ENCODE assay signal across 23 mouse cellular contexts in the genomic region with DNA sequence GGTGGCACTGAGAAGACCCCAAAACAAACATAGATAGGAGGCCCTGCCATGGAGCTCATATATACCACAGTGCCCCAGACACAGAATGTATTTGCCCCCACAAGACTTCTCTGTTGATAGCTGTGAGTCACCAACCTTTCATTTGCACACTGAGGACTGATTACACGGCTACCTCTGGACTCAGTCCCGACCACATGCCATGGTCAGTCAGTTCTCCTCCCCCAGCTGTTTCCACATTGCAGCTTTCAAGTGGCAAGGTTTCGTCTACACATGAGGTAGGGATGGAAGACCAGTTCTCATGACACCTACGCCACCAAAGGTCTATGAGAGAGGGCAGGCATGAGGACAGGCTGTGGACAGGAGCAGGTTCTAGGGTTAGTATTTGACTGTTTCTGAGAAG. TPM values are rescaled to one million over a fixed set of nuclear protein-coding genes. Genes with fewer than 3 reads are reported as not detected.
"Had no signal": no experiment of that assay in that cellular context is flagged by ENCODE, and none has a peak within 500 bp of the region (broad histone marks: within the 10 kb centered on the region; RNA-seq: fewer than 3 reads in every experiment).

No protein-coding gene starts in this region.

- DNase-seq: kidney, adult 11 months; kidney, adult 9 months; kidney, postnatal 14 days; kidney, postnatal 4 days; layer of hippocampus, adult 9-11 months; liver, embryonic 13.5 days; lung, embryonic 14.5 days; right cerebral cortex, adult 18-20 months; right cerebral cortex, postnatal 14 days; right cerebral cortex, postnatal 4 days; thymus, adult 2 months; thymus, postnatal 14 days; thymus, postnatal 4 days had no signal

- H3K27ac ChIP-seq: liver, embryonic 13.5 days; midbrain, embryonic 12.5 days; midbrain, embryonic 15.5 days; neural tube, embryonic 13.5 days; stomach, postnatal 0 days had no signal

- H3K36me3 ChIP-seq: liver, embryonic 13.5 days; midbrain, embryonic 12.5 days; midbrain, embryonic 15.5 days; neural tube, embryonic 13.5 days had no signal

- H3K4me3 ChIP-seq: liver, embryonic 13.5 days; megakaryocyte, embryonic 14.5 days; midbrain, embryonic 12.5 days; midbrain, embryonic 15.5 days; neural tube, embryonic 13.5 days had no signal

RNA-seq across cellular contexts. Expression of a gene that starts 5.8 kb away (rescaled TPM):
- total RNA-seq: liver, adult 2 months had no signal
- polyA plus RNA-seq: liver, adult 2 months; liver, embryonic 16.5 days had no signal

RNA-seq across cellular contexts. Expression of a gene that starts 24.7 kb away (rescaled TPM):
- total RNA-seq: liver, adult 2 months had no signal
- polyA plus RNA-seq: kidney, embryonic 16.5 days; limb, embryonic 11.5 days; liver, adult 2 months; liver, embryonic 13.5 days; liver, embryonic 16.5 days; midbrain, embryonic 12.5 days; midbrain, embryonic 15.5 days; neural tube, embryonic 13.5 days; stomach, embryonic 14.5 days had no signal
